Mouse (Mus musculus): ENCODE results near the gene Myo3b.
"Not testable (repeated sequence)": the region's sequence is repeated elsewhere in the genome, so short reads cannot be mapped to it uniquely, and the experiment has no call there.

Myo3b gene

DNA sequence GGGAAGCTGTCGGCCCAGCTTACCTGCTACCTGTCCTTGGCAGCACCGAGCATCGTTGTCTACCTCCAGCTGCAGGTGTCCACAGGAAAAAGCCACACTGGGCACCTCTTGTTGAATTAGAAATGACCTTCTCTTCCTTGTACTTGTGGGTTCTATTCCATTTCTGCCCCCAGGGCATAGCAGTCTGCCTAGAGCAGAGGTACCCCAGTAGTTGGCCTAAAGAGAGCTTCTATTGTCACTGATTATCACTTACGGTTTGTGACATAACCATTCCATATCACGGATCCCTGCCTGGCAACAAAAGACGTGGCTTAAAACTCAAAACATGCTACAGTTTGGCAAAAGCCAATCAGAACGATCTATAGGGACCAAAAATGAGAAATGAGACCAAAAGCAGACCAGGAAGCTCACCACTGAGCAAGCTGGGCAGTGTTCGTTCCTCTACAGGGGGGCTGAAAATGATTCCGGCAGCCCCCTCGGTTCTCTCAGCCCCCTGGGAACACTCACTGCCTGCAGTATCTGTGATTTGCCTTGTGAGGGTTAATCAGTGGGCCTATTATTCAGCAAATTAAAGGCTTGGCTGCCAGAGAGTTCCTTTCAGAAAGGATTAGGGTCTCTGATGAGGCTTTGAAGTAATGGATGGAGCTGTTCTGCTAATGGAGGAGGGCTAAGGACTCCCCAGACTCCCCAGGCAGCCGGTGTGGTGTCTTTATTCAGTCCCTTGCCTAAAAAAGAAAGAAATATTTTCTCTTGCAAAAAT lies 163.1 kb downstream of the Myo3b start:
- DNase-seq: no peak

DNA sequence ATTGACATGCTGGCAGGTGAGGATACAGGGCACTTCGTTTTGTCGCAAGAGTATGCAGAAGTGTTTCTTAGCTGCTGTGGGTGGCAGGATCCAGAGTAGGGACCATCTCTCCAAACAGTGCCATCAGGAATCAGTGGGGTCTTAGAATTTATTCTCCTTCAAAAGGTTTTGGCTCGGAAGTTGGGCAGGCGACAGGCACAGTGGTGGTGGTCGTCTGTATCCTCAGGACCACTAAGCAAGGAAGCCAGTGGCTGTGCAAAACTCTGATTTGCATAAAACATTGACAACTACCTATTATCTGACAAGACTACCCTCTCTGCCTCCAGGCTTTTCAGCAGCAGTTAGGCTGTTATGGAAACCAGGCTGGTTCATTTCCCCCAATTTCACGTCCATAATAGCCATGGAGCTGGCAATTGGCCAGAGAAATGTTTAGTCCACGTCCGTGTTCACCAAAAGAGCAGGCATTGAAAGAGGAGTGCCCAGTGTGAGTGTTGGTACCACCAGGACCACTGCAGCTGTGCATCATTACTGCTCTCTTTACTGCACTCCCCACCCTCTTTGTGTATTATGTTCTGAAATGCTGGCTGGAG lies 163.7 kb downstream of the Myo3b start:
- no peak for DNase-seq

DNA sequence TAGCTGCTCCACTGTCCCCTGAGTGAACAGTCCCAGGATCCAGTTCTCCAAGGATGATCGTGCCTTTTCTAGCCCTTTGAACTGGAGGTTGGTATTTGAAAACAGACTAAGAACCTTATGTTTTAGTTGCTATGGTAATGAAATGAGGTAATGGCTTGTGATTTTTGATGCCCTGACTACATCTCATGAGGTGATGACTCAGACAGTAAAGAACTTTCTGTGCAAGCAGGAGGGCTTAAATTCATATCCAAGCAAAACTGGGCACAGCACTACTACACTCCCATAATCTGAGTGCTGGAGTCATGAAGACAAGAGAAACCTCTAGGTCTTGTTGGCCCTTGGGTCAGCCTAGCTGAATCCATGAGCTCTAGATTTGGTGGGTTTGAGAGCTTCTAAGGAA lies 169.5 kb downstream of the Myo3b start:
- DNase-seq: no peak

DNA sequence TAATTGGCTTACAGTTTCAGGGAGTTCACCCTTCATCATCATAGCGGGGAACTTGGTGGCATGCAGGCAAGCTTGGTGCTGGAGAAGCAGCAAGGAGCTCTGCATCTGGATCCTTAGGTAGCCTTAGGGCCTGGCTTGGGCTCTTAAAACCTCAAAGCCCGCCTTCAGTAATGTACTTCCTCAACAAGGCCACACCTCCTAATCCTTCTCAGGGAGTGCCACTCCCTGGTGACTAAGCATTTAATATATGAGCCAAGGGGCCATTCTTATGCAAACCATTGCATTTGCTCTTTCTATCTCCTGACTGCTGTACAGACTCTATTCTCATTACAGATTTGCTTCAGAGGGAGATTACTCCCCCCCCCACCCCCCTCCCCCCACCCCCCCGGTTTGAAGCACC lies 170.9 kb downstream of the Myo3b start:
- no peak for DNase-seq

DNA sequence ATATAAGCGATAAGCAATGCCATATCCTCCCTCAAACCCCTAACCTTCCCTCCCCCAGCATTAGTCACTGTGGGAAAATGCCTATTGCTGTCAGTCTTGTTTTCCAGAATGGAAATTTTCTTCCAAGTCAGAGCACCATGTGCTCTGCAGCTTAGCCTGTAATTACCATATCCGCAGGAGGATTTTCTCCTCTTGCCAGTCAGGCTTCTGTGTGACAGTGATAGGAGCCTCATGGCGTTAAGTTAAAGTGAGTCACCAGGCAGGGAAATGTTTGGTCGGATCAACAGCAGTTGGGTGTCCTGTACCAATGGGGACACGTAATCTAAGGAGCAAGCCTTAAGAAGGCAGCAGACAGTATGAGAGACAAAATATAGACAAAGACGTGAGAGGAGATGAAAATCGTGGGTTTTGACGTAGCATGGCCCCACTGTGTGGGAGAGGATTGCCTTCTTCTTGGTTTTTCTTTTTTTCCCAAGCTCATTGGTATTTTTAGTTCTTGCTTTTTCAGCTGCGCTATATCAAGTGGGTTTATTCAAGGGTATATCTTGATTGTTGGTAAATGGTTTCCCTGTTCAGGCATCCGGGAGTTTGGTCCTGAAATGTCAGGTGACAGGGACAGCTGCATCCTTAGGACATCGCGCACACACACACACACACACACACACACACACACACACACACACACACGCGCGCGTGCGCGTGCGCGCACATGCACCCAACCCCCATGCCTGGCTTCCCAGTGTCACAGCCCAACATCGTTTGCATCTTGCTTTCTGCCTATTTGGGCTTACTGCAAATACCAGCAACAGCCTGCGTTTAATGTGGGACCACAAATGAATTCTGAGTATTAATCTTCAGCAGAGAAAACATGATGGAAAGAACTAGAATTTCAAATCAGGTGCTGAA lies 171.8 kb downstream of the Myo3b start:
- no peak for DNase-seq

DNA sequence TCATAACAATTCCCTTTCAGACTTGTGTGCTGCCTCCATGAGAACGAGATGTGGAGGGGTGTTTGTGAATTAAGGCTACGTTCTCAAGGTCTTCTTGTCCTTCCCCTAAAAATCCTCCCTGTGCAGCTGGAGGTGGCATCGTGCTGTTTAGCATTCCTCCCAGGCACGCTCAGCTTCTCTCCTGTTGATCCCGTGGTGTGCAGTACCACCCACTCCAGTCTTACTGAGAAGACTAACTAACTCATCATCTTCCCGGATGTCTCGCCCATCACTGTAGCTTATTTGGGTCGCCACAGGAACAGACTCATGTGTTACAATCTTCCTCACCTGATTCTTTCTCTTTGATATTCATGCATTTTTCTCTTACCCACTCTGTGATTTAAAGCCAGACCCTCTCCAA lies 175.5 kb downstream of the Myo3b start:
- DNase-seq: no peak

DNA sequence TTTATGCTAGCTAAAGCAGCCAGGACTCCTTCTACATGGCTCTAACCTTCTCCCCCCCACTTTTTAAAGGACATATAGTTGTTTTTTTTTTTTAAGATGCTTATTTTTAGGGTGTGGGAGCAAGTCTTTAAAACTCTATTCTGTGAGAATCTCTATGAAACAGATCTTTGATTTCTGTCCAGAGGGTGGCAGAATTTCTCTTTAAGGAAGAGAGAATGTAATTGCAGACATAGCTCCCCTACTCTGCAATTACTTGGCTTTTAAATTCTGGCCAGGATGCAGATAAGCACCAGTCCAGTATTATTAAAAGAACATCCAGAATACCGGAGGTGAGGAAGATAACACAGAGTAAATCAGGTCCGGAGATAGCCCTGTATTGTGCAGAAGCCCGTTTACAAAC lies 178.9 kb downstream of the Myo3b start:
- DNase-seq: no peak

DNA sequence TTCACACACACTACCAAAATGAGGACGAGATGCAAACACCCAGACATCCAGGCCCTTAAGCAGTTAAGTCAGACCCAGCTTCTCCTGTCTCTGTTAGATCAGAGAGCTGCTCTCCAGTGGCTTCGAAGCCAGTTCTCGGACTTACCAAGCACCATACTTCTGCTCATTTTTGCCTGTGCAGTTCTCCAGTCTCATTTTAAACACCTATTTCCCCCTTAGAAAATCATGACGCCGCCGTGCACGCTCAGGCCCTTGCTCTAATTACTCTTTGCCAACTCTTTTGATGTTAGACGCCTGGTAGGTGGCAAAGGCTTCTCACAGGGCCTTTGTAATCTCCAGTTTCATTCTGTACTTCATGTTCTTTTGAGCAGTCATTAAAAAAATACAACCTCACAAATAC lies 179.5 kb downstream of the Myo3b start:
- DNase-seq: no peak

DNA sequence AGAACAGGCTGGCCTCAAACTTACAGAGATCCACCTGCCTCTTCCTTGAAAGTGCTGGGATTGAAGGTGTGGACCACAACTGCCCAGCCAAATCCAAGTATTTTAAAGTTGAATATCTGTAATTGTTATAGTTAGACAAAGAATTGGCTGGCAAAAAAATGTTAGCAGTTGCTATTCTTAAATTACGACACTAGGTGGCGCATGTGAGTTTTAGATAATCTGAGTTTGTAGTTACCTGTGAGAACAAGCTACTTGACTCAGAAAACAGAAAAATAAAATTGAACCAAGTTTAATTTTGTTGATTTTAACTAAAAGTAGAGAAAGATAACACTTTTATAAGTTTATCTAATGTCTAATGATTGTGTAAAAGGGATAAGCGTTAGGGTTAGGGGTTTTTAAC lies 187.8 kb downstream of the Myo3b start:
- DNase-seq: peak; percentile 28

DNA sequence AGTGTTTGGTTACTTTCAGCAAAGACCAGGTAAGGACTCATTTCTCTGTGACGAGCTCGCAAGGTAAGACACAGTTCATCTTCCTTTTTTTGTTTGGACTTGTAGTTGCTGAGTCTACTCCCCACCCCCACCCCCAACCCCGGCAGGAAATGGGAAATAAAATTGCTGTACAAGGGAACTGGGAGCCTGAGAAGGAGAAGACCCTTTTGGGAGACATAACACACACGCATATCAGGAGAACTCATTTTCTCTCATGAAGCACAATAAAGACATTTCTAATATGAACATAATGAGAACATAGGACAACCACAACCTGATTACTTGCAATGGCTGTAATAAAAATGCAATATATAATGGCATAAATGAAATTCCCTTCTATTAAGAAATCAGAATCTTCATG lies 195.5 kb downstream of the Myo3b start:
- not testable (repeated sequence) for DNase-seq

DNA sequence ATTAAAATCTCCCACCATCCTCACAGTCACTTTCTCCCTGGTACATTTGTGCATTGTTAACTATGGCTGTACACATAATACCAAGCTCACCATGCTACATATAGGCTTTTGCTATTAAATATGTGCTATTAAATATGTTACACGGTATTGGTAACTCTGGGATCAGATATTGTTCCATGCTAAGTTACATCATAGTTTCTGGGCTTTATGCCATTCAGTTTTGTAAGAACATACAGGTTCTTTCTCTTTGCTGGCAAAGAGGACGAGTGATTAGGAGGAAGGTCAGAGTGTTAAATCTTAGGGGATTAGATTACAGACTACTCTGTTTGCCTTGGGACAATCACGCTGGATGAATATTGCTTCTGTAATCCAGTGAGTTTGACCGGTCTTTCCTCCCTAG lies 207.1 kb downstream of the Myo3b start:
- no peak for DNase-seq

DNA sequence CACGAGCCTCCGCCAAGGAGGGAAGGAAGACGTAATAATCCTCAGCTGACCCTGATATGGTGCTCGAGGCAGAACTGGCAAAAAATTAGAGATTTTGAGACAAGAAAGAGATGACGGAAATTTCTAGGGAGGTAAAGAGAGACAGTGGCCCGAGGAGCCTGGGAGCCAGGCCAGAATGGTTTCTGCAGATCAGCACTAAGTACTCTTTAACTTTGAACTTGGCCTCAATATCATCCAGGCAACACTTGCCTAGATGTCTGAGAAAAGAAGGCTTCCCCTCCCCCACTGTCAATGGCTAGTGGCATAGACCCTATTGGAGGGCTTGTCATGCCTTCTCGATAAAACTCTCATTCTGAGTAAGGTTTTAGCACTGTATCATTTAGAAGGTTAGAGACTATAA lies 209.7 kb downstream of the Myo3b start:
- DNase-seq: peak; percentile 67

DNA sequence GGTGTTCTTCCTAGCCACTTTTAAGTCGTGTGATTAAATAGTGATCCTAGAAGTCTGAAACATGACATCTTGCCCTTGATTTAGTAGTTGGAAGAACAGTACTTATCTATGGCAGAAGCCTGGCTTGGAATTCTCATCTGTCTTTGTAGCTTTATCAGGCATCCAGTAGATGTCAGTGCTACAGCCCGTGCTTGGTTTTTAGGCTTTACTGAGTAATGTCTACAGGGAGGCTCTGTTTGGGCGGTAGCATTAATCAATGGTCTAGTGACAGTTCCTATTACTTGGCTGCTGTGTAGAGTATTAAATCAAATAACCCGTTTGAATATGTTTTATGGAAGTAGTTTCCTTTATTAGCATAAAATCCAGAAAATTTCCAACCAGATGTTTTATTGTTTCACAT lies 210.9 kb downstream of the Myo3b start:
- DNase-seq: no peak

DNA sequence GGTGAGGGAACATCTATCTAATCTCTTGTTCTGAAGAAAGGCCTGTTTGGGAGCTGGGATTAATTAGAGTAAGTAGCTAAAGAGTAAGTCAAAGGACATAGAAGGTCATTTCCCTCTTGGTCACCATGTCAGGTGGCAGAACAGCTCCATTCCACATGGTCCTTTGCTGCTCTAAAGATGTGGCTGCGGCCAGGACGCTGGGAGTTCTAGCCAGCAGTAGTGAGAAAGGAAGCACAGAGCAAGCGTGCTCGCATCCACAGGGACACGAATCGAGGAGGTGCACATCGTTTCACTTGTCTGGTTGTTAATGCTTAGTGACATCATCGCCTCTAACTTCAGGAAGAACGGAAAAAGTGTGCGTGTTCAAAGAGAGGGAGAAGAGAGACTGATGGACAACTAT lies 212.3 kb downstream of the Myo3b start:
- no peak for DNase-seq

DNA sequence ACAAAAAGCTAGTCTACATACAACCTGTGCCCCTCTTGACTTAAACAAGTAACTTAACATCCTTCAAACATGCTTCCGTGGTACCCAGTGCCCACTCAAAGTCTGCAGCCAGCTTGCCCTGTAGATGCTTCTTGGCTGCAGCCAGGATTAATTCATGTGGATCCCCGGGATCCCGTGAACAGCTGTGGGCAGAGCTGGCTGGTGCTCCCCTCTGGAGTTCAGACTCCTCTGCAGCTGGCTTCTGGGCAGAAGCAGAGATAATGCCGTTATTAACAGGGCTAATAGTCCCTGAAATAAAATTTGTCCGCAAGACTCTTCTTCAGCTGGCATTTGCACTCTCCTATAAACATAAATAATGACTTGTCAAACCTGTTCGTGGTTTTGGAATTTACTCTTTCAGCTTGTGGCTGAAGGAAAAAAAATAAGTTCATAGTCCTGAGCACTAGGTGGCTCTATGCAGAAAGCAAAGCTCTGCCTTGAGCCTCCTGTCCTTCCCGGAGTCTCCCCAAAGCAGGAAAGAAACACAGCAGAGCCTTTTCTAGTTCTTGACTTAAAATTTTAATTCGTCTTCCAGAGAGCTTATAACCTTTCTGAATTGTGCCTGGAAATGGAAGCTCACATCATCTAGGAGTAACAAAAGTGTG lies 220.6 kb downstream of the Myo3b start:
- DNase-seq: peak; percentile 46

DNA sequence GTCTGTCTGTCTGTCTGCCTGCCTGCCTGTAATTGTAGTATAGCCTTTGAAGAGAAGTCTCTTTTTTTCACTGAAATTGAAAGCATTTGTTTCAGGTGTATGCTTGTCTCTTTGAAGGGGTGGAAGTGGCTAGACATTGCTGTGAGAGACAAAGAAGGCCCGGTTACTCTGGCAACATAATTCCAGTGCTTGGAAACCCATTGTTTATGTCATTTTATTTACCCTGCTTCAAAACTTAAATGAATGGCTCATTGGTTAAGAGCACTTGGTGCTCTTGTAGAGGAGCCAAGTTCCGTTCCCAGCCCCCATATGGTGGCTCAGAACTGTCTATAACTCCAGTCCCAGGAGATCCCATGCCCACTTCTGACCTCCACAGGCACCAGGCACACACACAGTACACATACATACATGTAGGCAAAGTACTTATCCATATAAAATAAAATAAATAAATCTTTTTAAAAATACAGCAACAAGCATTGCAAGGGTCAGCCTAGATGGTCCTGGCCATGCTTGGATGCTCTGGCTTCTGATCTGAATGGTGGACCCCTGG lies 221.8 kb downstream of the Myo3b start:
- no peak for DNase-seq

DNA sequence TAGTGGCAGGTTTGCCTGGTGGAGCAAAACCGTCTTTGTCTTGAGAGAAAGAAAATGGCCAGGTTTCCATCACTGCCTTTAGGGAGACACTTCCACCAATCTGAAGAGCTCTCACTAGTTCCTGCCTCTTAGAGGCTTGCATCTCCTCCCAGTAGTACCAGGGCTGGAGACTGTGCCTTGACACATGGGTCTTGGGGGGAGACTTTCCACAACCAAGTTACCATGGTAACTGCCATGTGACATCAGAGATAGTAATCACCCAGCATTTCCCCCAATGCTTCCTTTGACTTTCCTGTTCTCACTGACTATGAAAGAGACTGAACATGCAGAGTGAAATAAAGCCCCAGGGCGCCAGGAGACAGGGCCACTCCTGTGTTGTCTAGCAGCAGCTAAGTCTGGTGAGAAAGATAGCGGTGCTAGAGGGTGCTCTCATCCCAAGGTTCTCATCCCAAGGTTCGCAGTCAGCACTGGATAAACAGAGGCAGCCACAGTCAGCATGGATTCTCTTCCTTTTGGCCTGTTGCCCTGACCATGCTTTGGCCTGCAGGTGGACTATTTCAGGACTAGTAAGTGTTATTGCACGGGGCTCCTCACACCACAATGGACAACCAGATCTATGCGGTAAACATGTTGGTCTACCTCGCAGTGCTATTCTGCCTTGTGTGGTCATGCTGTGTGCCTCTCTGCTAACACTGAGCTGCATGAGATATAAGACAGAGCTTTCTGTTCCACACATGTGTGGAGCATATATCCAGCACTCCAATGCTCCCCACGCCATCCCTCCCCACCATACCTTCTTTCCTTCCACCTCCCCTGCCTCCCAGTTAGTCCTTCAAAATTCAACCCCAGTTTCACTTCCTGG lies 223.0 kb downstream of the Myo3b start:
- no peak for DNase-seq

DNA sequence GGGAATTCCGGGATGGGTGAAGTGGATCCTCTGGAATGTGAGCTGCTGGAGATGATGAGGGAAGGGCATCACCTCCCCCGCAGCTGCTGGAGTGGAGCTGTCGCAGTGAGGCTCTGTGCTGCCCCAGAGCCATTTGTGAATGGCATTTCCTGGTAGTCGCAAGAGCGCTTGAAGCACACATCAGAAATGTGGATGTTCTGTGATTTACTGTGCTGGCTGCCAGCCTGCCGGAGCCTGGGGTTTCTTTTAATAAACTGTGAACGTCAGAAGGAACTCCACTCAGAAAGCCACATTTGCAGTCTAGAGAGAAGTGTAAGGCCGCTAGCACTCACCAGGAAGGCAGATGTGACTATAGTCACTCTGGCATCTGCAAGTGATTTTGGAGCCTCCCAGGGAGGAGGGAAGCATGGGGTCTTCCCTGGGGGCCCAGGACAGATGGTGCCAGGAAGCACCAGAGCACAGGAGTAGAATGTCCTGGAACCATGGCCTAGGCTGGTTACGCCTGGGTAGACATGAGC lies 223.7 kb downstream of the Myo3b start:
- DNase-seq: no peak

DNA sequence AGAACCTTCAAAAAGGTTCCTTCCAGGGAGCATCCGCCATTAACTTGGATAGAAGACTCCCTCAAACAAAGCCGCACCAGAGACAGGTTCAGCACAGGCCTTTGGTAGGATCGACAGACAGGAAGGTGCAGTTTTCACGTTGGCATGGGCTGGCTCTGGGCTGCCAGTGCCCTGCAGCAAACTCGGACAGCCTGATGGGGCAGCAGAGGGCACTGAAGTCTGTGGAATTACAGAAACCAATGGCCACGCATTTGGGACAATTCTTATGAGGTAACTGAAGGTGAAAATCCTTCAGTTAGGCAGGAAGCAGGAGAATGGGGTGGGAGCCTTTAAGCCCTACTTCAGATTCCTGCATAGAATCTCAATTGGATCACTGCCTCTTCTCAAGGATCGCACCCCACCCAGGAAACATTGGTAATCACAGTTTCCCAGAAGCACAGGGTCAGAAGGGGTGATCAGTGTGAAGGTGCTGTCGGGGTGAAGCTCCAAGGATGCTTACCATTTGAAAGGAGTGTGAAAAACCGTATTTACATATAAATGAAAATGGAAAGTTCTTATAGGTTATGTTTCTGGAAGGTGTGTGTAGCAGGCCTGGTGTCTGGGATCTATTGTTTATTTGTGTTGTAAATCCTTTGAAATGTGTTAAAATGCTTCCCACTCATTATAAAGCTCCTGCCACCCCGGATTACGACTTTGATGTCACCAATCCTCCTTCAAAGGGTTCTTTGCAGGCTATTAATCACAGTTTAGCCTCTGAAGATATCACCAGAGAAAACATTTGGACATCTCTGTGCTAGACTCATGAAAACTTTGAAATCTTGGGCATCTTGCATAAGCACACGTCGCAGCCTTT lies 239.7 kb downstream of the Myo3b start:
- peak; percentile 47 for DNase-seq

DNA sequence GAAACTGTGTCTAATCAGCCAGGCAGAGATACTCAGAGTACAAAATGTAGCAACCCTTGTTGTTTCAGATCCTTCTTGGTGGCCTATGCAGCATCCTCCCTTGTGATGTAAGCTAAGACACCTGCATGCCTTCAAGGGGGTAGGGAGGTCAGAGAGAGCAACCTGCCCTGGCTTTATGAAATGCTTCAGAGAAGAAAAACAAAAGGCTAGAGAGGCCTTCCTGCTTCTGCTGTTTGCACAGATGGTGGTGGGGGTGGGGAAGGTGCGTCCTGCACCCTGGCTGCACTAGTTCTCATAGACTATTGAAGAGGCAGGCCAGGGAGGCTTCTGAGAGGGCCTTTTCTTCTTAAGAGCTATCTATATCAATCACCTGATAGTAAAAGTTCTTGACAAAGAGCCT lies 245.2 kb downstream of the Myo3b start:
- no peak for DNase-seq

DNA sequence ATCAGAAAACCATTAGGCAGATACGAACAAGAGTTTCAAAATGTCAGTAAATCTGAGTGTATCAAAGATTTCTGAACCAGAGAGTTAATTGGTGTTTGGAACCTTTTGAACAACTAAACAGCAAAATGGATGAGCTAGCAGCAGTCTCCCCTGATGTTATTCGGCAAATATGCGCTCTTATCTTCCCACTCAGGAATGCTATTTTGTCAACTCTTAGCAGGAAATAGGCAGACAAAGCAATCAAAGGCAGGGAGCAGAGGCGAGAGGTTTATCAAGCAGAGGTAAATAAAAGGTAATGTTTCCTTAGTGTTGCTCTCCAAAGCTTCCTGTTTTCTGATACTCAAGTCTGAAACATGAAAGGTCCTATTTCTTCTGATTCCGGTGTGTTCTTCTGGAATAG lies 252.1 kb downstream of the Myo3b start:
- peak; percentile 3 for DNase-seq
